Mouse (Mus musculus): ENCODE results near the gene Zfp408.
"Not testable (repeated sequence)": the region's sequence is repeated elsewhere in the genome, so short reads cannot be mapped to it uniquely, and the experiment has no call there.

Gene Zfp408

DNA sequence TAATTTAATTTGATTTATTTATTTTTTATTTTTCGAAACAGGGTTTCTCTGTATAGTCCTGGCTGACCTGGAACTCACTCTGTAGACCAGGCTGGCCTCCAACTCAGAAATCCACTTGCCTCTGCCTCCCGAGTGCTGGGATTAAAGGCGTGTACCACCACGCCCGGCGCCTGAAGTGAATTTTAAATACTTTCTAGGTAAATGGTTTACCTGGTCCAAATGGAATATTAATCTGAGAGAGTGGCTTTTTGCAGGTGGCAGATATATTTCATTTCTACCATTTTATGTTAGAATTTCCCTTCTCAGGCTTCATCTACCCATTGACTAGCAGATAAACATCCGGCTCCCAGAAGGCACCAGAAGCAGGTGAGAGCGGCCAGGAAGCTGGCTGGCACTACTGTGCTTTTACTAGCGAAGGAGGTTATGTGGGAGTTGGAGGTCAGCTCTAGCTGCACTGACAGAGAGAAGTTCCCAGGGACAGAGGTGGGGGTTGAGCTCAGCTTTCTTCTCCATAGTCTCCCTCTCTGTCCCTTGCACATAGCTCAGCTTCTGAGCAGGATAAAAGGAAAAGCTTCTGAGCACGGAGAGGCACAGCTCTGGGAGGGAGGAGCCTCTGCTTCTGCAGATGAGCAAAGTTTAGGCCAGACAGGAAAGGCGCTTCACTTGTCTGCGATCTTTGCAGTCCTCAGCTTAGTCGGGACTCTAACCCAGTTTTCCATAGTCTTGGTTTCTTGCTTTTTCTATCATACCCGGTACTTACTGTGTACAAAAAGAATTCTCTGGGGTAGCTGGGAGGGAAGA, 2.1 kb upstream of the Zfp408 start:
- DNase-seq (ENCODE audit: low read depth, low spot score) = no peak

DNA sequence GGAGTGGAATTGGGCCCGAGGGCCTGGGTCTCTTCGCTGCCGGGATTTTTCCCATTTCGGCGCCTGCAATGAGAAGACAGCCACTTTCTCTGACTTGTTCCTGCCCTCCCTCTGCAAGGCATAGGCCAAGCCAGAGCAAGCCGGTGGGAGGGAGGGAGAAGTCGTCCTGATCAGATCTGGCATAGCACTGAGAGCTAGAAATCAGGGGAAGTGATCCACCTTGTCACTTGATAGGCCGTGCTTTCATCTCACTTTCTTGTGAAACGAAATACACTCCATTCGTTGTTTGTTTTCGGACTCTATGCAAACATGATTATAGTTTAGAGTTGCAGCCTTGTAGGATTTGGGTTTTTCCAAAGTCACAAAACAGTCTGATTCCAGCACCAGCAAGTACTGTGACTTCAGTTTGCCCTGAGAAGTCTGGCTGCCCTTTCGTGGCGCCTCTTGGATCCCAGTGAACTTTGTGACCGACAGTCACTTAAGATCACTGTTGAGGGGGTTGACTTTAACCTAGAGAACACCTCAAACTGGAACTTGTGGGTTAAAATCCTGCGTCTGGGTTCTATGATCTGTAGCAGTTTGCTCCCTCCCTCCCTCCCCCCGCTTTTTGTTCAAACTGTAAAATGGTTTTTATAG, 887 bp upstream of the Zfp408 start:
- DNase-seq (ENCODE audit: low read depth, low spot score) = no peak

DNA sequence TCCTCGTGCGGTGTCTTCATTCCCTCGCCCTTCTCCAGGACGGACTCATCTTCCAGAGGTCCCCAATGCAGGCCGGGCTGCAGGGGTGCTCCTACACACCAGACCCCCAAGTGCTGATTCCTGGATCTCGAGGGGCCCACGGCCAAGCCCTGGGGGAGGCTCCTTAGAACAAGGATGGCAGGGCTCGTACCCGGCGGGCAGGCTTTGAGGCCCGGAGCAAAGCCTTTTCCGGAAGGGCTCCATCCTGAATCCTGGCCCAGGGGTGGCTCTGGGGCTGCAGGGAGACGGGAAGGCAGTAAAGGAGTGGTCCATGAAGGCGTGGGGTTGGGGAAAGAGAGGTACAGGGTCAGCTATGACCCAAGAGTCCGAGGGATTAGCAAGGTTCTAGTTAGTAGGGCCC, 439 bp downstream of the Zfp408 start:
- peak; percentile 8 for DNase-seq (ENCODE audit: low read depth, low spot score)

DNA sequence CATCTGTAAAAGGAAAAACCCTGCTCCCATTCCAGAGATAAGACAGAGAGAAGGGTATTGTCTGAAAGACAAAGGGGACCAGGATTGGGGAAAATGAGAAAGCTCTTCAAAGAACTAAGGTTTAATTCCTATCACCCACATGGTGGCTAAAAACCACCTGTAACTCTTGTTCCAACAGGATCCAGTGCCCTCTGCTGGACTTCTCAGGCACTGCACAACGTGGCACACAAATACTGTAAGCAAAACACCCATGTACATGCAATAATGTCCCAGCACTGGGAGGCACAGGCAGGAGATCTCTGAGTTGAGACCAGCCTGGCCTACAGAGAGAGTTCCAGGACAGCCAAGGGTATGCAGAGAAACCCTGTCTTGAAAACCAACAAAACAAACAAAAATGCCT, 2.9 kb downstream of the Zfp408 start:
- peak; percentile 46 for DNase-seq (ENCODE audit: low read depth, low spot score)

DNA sequence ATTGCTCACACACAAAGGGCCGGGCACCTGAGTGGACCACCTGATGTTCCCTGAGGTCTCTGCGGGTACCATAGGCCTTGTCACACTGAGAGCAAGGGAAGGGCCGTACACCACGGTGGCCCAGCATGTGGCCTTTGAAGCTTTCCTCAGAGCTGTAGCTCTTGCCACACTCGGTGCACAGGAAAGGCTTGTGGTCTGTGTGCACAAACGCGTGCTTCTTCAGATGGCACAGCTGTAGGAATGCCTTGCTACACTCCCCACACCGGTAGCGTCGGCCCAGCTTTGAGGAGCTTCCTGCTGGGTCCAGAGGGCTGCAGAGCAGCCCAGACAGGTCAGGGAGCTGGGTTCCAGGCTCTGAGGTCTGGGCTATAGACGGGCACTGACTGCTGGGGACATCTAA, 3.8 kb downstream of the Zfp408 start:
- no peak for DNase-seq (ENCODE audit: low read depth, low spot score)

DNA sequence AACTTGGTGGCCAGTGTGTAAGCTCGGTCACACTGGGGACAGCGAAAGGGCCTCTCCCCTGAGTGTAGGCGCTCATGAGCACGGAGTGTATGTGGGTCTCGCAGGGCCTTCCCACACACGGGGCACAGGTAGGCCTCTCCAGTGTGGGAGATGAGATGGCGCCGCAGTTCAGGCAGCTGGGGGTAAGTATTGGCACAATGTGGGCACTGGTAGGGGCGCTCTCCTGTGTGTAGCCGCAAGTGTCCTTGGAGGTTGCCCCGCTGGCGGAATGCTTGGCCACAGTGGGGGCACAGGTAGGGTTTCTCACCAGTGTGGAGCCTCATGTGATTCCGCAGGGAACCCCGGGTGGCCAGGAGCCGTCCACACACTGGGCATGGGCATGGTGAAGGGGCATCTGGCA, 4.2 kb downstream of the Zfp408 start:
- DNase-seq (ENCODE audit: low read depth, low spot score) = no peak

DNA sequence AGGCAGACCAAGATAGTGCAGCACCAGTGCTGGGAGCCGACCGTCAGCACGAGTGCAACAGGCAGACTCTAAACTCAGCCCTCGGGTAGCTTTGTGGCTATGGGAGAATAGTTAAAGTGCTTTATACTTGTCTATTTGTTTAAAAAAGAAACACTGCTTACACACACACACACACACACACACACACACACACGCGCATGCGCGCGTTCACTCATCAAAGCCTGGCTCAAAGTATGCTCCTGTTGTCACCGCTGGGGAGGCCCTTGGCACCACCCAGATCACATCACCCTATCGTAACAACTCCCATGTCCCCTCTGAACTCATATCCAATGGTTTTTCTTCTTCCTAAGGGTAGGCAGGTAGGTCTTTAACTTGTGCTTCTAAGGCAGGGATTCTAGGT, 5.6 kb downstream of the Zfp408 start:
- DNase-seq (ENCODE audit: low read depth, low spot score) = no peak

DNA sequence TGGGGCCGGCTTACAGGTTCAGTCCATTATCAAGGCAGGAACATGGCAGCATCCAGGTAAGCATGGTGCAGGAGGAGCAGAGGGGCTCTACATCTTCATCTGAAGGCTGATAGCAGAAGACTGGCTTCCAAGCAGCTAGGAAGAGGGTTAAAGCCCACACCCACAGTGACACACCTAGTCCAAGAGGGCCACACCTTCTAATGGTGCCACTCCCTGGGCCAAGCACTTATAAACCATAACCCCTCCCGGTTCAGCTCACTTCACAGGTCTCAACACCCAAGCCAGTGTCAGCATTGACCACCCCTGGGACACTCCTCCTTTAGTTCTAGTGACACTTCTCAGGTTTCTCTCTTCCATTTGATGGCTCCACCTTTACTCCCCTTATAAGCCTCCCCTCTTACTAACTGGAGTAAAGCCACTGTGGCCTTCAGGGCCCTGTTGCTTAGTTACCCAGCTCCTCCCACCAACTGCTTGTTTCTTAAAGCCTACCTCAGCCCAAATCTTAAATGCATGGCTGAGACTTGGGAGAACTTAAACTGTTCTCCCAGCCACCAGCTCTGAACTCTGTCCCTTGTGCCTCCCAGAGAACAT, 6.7 kb downstream of the Zfp408 start:
- no peak for DNase-seq (ENCODE audit: low read depth, low spot score)

DNA sequence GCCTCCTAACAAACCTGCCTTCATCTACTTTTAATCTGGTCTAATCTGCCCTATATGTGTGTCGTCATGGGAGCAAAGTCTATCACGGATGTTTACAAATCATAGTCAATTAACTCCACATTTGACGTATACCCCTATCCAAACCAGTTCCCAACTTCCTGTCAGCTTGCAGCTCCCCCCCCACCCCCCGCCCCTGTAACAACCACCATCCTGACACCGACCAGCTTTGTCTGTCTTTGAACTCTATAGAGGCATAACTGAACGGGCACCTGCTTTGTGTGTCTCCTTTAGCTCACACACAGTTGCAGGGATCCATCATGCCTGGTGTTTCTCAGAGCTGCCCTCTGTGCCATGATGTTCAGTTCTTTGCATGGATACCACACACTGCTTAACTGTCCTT, 10.7 kb downstream of the Zfp408 start:
- no peak for DNase-seq (ENCODE audit: low read depth, low spot score)

DNA sequence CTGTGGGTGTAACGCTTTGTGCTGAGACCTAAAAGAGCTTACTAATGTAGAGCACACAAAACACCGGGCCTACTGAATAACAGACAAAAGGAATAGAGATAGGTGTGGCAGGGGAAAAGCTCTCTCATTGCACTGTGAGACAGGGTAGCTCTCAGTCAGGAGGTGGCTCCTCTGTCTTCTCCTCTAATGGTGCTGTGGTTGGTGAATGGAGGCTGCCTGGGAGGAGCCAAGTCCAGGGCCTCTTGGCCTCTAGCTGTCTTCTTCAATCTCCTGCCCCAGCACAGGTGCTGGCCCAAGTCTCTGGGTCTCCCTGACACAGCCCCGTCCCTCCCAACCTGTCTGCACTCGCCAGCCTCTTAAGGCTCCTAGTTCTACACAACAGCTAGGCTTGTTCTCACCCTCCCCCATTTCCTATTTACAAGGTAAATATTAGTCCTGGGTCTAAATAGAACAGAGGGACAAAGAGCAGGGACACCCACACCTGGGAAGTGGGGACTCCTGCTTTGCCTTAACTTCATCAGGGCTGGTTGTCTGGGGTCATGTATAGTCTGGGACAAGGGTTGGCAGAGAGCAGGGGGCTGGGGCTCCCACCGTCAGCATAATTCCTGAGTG, 12.8 kb downstream of the Zfp408 start:
- no peak for DNase-seq (ENCODE audit: low read depth, low spot score)

DNA sequence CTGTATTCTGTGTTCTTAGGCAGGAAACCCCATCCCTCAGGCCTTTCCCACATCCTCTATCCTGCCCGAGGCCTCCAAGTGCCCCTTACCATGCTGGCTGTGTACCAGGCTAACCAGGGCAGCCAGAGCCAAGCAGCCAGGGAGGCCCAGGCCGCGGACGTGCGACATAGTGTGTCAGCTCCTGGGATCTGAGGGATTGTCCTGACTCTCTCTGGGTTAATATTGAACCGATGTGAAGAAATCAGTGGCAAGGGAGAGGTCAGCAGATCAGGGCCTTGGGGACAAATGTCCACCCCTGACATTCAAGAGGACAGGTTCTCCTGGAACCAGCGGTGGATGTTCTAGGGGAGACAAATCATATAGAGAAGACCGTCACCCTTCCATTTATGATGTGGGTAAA, 13.4 kb downstream of the Zfp408 start, which contains the start of gene F2:
Gene F2 (minus strand): TSS at position 186 of the 400 bp plus-strand sequence.
- no peak for DNase-seq (ENCODE audit: low read depth, low spot score)

DNA sequence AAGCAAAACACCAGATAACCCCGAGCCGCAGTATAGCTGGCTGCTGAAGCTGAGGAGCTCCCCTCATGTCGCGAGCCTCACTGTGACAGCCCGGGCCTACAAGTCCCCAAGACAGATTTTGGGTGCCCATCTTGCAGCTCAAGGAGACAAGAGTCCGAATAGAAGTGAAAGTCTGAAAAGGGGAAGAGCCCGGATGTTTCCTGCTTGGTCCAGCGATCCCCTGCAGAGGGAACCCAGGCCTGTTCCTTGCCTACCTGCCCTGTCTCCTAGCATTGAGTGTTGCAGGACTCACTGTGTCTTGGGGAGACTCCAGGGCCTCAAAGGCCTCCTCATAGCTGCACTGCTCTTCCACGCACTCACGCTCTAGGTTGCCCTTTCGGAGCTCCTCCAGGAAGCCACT, 14.1 kb downstream of the Zfp408 start:
- DNase-seq (ENCODE audit: low read depth, low spot score) = no peak

DNA sequence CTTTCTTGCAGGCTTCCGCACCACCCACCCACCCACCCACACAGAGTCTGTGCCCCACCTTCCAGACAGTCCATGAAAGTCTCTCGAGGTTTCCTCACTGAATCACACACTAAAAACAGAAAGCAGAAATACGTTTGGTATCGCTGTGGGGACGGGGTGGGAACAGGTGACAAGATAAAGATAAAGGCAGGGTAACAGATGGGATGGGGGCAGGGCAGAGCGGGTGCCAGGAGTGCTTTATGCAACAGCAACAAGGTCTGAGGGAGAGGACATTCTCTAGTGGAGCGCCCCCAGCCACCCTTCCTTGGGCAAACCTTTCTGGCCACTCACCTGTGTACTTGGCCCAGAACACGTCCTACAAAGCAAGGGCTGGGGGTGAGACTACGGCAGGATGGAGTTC, 14.8 kb downstream of the Zfp408 start:
- DNase-seq (ENCODE audit: low read depth, low spot score) = no peak

DNA sequence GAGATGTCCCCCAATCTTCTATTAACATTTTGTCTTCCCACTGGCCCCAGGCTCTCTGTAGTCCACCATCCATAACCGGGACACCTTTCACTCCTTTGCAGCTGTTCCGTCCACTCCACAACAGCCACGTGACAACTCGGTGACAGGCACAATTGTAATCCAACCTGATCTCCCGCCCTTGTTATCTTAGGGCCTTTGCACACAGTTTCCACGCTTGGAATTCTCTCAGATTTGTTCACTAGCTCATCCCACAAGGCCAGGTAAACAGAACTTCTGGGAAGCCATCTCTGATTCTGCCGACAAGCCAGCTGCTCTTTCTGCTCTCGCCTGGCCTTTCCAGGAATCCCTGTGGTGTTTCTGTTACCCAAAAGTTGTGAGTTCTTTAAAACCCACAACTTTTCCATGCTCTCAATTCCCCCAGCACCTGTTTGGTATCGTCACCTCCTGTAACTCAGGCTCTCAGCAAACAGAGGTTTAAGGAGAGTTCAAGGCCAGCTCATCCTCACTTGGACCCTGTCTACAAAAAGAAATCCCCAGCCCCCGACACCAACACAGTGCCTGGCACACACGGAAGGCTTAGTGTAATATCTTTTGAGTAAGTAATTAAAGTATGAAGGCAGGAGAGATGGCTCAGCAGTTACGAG, 16.1 kb downstream of the Zfp408 start:
- no peak for DNase-seq (ENCODE audit: low read depth, low spot score)

DNA sequence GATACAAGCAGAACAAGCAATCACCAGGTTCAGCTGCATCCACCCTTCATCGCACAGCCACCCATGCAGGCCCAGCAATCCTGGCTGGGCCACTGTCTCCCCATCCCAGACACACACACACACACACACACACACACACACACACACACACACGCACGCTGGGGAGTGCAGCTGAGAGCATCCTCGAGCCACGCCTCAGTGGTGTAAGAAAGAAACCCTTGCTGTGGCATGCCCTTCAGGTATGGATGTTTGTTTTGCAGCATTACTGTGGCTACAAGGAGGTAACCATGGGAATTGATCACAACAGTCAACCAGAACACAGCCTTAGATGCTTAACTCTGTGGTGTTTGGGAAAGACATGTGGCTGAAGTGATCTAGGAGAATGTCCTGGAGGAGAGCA, 17.3 kb downstream of the Zfp408 start:
- no peak for DNase-seq (ENCODE audit: low read depth, low spot score)

DNA sequence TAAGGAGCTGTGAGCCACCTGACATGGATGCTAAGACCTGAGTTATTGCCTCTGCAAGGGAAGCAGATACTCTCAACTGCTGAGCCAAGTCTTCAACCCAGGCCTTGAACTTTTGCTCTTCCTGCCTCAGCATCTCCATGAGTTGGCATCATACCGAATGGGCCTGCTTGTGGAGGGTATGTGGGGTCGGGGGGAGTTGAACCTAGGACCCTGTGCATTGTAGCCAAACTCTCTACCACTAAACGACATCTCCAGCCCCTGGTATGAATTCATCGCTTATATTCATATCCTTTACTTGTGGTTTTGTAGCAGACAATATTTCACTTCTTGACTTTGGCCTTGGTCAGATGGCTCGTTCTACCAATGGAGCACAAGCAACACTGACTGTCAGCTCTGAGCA, 17.8 kb downstream of the Zfp408 start:
- DNase-seq (ENCODE audit: low read depth, low spot score) = no peak

DNA sequence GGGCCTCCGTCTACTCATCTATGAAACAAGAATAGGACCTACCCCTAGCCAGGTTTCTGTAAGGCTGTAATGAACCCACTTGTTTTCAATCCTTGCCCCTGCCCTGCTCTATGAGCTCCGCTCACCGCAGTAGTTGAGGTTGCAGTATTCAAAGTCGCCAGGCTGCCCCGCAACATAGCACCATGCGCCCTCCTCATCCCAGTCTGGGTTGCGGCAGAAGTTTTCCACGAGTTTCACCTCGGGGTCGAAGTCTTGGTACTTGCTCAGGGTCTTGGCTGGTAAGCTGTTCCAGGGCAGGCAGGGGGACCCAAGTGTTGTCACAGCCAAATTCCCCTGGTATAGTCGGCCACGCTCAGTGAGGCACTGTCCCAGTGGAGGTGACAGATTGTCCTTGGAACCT, 19.2 kb downstream of the Zfp408 start:
- no peak for DNase-seq (ENCODE audit: low read depth, low spot score)

DNA sequence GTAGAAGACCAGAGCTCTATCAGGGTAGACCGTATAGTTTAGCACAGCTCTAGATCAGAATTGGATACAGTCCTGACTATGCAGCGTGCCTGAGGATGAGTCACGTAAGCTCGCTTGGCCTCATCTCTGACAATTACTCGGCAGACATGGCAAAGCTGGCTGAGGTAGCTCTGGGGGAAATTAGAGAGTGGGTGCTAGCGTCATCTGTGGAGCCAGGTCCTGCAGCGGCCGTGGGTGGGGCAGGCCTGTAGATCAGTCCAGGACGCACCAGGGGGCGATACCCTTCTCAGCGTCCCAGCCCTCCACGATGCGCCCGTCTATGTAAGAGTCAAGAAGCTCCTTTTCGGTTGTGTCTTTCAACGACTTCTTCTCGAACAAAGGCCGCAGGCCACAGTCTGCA, 19.9 kb downstream of the Zfp408 start:
- no peak for DNase-seq (ENCODE audit: low read depth, low spot score)

DNA sequence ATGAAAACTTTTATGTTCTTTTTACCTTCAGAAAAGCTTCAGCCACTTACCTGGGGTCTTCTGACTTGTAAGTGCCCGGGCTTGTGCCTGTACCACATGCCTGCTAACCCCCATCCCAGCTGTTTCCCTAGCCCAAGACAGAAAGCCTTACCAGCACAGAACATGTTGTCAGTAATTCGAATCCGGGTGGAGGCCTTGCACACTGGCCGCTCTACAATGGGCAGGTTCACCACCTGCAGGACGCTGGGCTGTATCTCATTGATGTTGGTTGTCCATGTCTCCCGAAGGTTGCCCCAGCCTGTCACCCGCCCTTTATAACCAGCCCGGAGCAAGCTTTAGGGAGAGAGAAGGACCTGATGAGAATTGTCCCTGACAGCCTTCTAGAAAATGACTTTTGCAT, 21.4 kb downstream of the Zfp408 start:
- DNase-seq (ENCODE audit: low read depth, low spot score) = no peak

DNA sequence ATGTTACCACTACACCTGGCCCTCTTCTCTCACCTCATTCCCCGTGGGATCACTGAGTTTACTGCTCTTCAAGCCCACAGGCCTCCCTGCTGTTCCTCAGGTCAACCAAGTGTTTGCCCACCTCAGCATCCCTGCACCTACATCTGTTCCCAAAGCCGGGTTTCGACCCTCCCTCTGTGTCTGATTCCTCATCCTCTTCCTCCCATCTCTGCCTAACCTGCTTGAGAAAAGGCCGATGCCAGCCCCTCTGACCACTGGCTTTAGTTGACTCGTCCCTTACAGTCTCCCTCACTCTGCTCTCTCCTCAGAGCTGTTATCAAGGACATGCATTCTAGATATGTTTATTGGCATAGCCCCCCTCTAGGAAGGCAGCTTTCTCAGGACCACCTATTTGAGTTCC, 22.1 kb downstream of the Zfp408 start:
- no peak for DNase-seq (ENCODE audit: low read depth, low spot score)

DNA sequence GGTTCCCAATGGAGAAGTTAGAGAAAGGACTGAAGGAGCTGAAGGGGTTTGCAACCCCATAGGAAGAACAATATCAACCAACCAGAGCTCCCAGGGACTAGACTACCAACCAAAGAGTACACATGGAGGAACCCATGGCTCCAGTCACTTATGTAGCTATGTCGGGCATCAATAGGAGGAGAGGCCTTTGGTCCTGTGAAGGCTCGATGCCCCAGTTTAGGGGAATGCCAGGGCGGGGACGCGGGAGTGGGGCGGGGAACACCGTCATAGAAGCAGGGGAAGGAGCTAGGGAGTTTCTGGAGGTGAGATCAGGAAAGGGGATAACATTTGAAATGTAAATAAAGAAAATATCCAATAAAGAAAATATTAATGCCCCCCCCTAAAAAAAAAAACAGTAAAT, 26.2 kb downstream of the Zfp408 start:
- not testable (repeated sequence) for DNase-seq (ENCODE audit: low read depth, low spot score)

DNA sequence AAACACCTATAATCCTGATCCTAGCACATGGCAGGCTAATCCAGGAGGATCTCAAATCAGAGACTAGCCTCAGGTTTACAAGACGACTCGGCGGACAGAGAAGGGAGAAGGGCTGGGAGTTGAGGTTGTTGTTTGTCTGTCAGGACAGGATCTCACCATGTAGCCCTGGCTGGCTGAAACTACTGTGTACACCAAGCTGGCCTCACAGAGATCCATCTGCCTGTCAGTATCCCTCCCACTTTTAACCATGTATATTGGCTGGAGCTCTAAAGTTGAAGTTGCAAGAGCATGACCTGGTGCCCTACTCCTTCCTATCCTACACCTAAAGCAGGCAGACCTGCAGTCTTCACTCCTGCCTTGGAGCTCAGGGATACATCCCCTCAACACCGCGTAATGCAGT, 27.2 kb downstream of the Zfp408 start:
- no peak for DNase-seq (ENCODE audit: low read depth, low spot score)
